Mouse (Mus musculus): Measurements from ENCODE around the gene Arid1b.

The Arid1b gene

DNA sequence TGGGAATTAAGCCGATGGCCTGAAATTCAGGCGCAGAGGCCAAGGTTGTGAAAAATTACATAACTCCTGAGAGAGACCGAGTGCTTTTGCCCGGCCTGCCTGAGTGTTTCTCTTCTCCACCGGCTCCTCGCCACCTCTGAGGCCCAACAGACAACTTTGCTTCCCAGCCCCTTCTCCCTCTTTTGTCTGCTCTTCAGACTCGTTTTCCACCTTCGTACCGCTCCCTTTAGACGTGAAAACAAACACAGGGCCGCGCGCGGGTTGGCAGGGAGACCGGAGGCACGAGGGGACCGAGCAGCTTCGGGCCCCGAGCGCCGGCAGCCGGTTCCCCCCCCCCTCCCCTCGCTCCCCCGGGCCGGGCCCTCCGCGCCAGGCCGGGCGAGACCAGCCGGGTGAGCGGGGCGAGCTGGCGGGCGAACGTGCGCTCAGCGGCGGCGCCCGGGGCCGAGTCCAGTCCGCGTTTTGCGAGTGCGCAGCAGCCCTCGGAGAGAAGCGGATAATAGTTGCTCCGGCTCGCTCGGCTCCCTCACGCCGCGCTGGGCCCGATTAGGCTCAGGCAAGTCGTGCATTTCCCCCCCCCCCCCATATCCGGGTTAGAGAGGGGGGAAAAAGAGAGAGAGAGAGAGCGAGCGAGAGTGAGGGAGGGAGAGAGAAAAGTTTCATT, at the start of gene Arid1b:
TSS of gene Arid1b (plus strand) at position 493 of the 664 bp plus-strand sequence.
- in situ Hi-C loops (cut with MboI, MseI): no loop called here

DNA sequence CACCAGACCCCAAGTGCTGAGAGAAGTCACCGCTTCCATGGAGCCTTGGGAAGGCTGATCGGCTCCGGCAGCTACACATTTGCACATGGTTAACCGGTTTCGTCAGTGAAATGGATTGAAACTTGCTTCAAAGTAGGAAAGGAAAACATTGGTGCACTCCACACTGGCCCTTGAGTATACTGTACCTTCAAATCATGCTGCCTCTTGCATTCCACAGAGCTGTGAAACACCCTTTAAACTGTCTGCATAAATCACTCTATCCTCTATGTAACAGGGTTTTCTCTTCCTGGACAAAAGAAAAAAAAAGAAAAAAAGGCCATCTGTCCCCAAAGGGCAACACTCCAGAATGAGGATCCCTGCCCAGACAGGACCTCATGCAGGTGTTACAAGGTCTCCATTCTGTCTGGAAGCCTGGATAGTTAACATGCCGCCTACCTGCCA, 48.8 kb upstream of the Arid1b start:
- in situ Hi-C loops (cut with MboI, MseI): no loop called here

DNA sequence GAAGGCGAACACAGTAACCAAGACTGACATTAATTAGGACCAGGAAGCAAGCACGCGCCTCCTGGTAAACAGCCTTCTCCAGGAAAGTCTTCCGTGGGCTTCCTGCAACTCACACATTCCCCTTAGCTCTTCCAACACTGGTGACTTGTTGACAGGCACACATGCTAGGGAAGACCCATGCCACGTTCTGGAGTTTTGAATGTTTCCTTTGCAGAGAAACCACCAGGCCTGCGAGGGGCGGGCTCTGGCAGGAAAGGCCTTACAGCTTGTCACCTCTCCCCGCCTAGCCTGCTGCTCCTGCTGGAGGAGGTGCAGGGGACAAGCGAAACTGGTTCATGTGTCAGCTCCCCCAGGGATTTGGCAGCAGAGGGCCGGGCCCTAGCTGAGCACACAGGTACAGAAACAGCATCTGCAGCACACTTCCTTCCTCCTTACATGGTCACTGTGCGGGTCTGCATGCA, 48.2 kb upstream of the Arid1b start:
- in situ Hi-C loops (cut with MboI, MseI): no loop called here

DNA sequence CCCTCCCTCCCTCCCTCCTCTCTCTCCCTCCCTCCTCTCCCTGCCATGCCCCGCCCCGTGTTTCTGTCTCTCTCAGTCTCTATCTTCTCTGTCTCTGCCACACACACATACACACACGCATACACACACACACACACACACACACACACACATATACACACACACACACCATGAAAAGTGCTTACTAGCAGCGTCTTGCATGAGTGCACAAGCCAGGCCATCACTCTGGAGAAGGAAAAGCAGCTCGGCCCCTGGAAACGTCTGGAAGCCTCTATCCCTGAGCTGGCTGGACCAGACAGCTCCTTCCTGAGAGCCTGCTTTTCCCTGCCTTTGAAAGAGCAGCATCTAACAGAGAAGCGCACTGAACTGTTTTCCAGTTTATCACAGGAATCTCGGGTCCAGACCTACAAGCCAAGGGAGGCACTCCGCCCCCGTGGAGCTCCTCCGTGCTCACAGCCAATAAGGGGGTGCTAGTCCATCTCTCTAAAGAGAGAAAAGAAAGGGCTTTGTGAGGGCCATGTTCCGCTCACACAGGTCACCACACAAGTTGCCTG, 47.6 kb upstream of the Arid1b start:
- in situ Hi-C loops (cut with MboI, MseI): no loop called here

DNA sequence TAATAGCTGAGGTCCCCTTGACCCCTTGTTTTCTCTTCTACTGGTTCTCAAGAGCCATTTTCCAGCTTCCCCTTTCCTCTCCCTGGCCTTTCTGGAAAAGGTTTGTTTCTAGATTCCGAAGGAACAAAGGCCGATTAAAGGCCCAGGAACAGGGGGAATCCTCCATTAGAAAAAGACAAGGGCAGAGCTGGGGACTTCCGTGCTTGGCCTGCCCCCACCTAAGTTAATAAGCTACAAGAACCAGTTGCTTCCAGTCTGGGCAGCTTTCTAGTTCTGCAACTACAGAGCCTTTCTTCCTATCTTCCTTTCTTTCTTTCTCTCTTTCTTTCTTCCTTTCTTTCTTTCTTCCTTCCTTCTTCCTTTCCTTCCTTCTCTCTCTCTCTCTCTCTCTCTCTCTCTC, 47.1 kb upstream of the Arid1b start:
- in situ Hi-C loops (cut with MboI, MseI): no loop called here

DNA sequence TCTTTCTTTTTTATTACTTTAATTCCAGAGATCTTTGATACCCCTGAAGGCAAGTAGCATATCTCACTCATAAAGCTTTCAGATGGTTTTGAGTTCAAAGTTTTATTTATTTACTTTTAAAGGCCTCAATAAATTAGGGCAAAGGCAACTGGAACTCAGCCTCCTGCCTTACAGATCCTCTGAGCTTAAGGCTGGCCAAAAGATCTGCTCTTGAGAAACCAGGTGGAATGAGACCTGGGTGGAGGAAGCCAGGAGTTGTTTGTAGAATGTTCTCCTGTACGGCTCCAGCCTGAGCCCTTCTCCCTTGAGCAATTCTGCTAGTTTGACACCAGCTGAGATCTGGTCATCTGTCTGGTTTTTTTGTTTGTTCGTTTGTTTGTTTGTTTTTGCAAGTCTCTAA, 46.7 kb upstream of the Arid1b start:
- in situ Hi-C loops (cut with MboI, MseI): no loop called here

DNA sequence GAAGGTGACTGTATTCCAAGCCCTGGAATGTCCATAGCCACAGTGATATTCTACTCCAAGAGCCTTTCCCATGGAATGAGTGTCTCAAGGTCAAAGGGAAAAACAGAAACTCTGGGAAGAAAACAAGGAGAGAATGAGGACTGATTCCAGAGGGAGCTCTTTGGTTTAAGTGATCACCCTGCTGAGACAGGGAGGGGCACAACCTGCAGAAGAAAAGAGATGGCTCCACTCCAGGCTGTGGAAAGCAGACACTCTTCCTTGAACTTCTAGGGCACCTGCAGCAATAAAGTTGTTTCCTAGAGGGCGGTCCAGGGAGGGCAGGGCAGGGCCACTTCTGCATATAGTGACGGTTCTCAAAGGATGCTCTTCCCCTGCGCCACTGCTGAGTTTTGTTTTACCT, 45.6 kb upstream of the Arid1b start:
- in situ Hi-C loops (cut with MboI, MseI): no loop called here

DNA sequence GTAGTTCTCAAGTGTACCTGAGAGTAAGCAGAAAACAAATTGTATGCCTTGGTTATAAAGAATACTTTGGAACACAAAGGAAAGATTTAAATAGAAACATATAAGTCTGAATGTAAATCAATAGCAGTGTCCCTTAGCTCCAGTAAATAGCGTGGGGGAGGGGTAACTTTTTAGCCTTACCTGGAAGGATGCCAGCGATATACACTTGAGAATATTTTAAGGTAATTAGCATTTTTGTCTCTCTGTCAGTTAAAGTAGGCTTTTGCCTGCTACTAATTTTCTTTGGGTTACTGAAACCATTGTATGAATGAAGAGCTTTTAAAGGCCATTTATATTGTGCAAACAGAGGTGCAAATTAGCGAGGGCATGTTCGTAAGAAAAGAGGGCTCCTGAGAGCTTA, 39.7 kb upstream of the Arid1b start:
- in situ Hi-C loops (cut with MboI, MseI): loop anchor here (10.0 kb wide), 1 partner anchor 840 kb away; no protein-coding TSS in a partner anchor

DNA sequence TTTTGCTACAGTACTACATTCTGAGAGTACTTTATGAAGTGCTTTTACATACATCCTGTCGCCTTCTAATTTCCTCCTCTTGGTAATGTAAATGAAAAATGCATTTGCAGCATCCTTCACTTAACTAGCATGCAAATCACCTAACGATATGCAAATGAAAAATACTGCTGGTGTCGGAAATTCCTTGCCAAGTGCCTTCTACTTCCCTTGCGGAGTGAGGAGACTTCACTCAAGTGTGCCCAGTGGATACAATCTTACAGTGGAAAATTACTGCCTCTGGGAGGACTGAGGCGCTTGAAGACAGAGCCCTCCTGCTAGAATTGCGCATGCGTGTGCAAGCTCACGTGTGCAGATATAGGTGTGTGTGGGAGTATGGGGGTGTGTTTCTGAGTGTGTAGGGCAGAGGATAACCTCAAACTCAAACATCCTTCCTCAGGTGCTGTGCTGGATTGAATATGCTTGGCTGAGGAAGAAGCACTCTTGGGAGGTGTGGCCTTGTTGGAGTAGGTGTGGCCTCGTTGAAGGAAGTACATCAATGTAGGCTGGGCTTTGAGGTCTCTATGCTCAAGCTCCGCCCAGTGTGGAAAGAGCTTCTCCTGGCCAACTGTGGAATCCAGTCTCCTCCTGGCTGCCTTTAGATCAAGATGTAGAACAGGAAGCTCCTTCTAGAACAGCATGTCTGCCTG, 29.8 kb upstream of the Arid1b start:
- in situ Hi-C loops (cut with MboI, MseI): no loop called here

DNA sequence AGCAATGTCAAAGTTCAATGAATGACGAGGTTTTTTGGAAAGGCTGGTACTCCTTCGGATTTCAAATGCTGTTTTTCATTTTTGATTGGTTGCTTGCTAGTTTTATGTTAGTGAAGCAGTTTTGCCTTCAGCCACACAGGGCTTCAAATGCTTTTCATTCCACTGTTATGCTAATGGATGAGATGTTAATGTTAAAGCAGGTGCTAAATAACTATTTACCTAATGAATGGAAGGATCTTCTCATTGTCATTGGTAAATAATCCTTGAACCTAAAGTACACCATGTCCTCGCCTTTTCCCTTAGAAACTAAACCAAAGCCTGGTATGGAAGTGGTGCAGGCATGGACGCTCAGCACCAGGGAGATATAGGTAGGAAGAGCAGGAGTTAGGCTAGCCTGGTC, 26.9 kb upstream of the Arid1b start:
- in situ Hi-C loops (cut with MboI, MseI): no loop called here

DNA sequence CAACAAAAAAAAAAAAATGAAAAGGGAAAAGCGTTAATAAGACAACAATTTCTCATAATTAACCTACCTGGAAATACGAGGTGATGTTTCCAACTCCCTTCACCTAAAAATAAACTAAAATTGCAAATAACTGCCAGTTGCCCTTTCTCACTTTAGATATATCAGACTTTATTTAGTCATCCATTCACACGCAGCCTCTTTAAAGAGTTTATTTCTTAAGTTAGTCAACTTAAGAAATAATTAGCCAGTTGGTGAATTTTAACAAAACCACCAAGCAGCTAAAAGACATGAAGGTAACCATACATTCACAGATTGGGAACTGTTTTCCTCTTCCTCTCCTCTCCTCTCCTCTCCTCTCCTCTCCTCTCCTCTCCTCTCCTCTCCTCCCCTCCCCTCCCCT, 26.1 kb upstream of the Arid1b start:
- in situ Hi-C loops (cut with MboI, MseI): no loop called here

DNA sequence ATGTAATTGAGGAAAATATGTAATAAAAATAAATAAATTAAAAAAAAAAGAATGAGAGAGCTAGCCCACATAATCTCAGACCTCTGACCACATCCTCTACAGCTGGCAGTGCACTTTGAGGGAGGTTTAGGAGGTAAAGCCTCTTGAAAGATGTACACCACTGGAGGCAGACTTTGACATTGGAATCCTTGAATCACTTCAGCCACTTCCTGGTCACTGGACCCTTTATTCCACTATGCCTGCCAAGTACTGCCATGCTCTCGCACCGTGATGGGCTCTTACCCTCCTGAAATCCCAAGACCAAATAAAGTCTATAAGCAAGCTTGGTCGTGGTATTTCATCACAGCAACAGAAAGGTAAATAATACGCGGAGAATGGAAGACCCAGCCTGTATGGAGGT, 25.3 kb upstream of the Arid1b start:
- in situ Hi-C loops (cut with MboI, MseI): no loop called here

DNA sequence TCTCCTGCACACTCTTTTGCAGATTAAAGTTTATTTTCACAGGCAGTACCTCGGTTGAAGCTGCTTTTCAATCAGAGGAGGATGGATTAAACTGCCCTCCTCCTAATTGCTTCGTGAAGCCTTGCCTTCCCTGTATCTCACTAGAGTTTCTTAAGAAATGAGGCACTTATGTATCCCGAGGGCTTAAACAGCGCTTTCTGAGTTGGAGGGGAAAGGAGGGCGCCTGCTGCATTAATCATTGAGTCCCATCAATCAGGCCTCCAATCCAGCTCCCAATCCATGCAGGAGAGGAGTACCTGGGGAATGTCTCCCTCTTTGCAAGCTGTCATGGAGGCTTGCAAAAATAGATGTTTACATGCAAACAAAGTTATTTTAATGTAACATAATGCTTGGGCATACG, 21.9 kb upstream of the Arid1b start:
- in situ Hi-C loops (cut with MboI, MseI): loop anchor here (5.0 kb wide), 1 partner anchor 50 kb away; no protein-coding TSS in a partner anchor

DNA sequence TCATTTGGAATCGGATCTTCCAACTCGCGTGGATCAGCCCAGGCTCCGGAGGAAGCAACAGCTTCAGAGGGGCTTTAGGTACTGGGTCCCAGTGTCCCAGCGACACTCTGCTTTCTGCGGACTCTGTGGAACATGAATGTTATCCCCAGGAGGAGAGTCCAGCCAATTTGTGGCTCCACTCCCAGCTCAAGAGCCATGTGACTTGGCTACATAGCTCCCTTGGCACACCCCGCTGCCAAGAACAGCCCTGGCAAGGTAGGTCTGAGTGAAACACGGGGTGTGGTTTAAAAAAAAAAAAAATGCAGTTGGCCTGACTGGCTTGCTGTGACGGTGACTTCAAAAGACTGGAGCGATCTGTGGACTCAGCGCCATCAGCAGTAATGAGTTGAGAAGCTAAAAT, 19.4 kb upstream of the Arid1b start:
- in situ Hi-C loops (cut with MboI, MseI): loop anchor here (5.0 kb wide), 1 partner anchor 52 kb away; no protein-coding TSS in a partner anchor

DNA sequence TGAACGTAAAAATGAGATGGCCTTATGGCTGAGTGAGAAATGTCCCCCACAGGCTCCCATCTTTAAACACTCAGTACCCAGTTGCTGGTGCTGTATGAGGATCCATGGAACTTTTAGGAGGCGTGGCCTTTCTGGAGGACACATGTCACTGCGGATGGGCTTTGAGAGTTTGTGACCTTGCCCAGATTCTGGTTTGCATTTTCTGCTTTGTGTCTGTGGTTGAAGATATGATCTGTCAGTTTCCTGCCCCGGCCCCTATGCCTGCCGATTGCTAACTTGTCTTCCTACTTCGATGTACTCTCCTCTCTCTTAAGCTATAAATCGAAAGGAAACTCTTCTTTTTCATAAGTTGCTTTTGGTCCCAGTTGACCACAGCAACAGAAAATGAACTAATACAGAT, 14.0 kb upstream of the Arid1b start:
- in situ Hi-C loops (cut with MboI, MseI): no loop called here

DNA sequence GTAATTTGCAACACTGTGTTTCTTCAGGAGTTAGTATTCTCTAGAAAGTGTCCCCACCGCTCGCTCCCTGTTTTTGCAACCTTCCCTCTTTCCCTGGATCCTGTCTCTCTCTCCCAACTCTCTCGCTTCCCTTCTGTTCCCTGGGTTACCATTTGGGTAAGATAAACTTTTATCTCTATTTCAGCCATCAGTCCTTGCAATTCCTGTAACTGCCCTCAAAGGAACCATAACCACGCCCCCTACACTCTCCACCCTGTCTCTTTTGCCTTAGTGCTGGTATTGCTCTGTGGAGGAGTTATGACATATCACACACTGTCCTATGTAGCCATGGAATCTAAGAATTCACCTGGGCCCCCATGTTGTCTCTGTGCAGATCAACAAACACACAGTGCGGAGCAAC, 11.3 kb upstream of the Arid1b start:
- in situ Hi-C loops (cut with MboI, MseI): no loop called here

DNA sequence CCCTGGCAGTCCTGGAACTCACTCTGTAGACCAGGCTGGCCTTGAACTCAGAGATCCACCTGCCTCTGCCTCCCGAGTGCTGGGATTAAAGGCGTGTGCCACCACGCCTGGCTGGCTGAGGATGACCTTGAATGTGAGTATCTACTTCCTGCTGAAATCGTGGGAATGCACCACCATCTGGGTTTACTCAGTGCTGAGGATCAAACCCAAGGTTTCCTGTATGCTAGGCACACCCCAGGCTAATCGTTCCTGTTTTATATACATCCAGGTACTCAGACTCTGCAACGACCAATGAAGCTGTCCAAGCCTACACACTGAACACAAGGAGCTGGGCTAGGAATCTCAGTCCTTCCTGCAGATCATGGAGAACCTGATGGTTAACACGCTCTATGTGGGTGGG, 9.4 kb upstream of the Arid1b start:
- in situ Hi-C loops (cut with MboI, MseI): no loop called here

DNA sequence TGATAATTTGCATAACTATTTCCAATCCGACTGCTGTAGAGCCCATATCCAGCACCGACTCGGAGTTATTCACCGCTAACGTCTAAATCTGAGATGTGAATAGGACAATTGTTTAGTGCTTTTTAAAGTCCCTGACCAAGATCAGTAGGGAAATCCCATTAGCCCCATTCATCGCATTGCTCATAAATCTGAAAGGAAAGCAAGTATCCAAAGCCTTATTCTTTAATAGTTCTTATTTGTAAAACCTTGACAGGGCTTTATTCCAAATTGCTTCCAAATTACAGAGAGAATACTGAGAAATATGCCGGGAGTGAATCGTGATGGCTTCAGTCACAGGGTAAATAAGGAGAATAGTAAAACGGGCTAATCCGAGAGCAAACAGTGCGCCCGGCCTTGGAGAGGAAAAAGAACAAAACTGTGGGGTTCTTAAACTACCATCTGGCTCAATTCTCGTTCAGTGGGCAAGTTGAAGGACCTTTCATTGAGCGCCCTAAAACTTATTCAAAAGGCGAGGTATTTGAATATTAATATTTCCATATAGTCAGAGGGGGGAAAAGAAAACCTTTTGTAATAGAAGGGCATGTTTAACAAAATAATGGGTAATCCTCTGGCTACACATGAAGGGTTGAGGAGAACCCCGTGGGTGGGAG, 3.1 kb upstream of the Arid1b start:
- in situ Hi-C loops (cut with MboI, MseI): no loop called here

DNA sequence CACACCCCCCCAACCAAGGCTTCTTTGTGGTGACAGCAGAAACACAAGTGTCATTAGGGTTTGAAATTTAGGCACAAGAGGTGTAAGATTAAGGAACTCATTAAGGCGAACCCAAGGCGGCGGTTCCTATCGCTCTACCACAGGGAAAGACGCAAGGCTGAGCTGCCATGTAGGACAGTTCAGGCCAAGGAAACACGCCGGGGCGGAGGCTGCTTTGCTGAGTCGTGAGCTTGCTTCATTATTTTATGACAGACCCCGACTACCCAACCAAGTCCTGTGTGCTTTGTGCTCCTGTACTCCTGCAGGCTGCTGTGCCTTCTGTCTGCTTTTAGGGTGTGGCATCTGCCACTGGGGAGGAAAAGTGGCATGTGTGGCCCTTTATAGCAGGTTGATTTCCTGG, 2.5 kb upstream of the Arid1b start:
- in situ Hi-C loops (cut with MboI, MseI): no loop called here

DNA sequence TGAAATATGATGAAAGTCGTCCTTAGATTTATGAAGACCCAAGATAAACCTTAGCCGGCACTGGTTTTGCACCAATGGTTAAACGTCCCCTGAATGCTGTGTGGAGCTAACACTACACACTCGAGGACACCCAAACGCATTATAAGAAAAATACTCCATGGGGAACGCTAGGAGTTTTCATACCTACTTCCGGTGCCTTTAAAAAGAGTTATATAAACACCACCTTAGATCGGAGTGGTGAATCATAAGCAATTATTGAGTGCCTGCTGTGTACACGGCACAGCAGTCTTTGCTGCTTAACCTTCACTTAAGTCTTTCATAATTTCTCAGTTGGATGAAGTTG, 664 bp upstream of the Arid1b start:
- in situ Hi-C loops (cut with MboI, MseI): no loop called here

DNA sequence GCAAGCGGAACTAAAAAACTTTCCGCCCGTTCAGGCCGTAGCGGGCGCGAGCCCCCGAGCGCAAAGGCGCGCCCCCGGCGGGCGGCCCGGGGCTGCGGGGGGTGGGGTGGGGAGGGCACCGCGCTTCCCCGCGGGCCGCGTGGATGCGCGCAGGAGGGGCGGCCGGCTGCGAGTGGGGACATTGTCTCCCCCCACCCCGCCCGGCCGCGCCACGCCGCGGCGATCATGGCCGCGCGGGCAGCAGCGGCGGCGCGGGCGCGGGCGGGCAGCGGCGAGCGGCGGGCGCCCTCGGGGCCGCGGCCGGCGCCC, 326 bp downstream of the Arid1b start:
- in situ Hi-C loops (cut with MboI, MseI): no loop called here

DNA sequence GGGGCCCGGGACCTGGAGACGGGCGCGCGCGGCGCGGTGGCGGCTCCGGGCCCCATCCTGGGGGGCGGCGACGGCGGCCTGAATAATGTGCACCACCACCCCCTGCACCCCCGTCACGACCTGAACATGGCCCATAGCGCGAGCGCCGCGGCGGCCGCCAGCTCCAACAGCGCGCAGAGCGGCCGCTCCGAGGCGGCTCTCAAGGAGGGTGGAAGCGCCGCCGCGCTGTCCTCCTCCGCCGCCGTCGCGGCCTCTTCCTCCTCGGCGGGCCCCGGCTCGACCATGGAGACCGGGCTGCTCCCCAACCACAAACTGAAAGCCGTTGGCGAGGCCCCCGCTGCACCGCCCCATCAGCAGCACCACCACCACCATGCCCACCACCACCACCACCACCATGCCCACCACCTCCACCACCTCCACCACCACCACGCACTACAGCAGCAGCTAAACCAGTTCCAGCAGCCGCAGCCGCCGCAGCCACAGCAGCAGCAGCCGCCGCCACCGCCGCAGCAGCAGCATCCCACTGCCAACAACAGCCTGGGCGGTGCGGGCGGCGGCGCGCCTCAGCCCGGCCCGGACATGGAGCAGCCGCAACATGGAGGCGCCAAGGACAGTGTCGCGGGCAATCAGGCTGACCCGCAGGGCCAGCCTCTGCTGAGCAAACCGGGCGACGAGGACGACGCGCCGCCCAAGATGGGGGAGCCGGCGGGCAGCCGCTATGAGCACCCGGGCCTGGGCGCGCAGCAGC, 855 bp downstream of the Arid1b start:
- in situ Hi-C loops (cut with MboI, MseI): no loop called here

All from regulatory T cell (primary cell).